Mouse (Mus musculus) adrenal gland, postnatal 36 days (tissue): ENCODE results near the gene Usp17le. TPM values are rescaled to one million over a fixed set of nuclear protein-coding genes. Genes with fewer than 3 reads are reported as not detected.
"Not testable (repeated sequence)": the region's sequence is repeated elsewhere in the genome, so short reads cannot be mapped to it uniquely, and the experiment has no call there.

Experiments
- DNase-seq, 2 experiments: peaks; one replicate each; pipeline ENCODE4 v3.0.0; 2021; ENCODE audit warnings: mixed read lengths in 1 of 2
- long read RNA-seq, 2 experiments: library from polyadenylated mRNA; stranded (forward); transcript quantifications; one replicate each; pipeline ENCODE4 v2.0.0; 2021; ENCODE audit warnings: borderline sequencing depth in 2 of 2
- total RNA-seq, 2 experiments: library from RNA; stranded (reverse); gene quantifications; 2 replicates each; pipeline ENCODE4 v1.2.3; 2021

The Usp17le gene
- total RNA-seq, result not detected
- long read RNA-seq, experiment 1, result 0 reads
- long read RNA-seq, experiment 2, result 0 reads

GRCm38 (mm10) chr7:104777370-104777769 is at the start of gene Usp17le:
Gene Usp17le, minus strand, starts transcription at chr7:104777470.
- DNase-seq, result not testable (repeated sequence)

- not testable (repeated sequence) for DNase-seq
These were observed 33.1 kb upstream of the Usp17le start for GRCm38 (mm10) chr7:104810335-104810734.

- no peak for DNase-seq
These were observed 13.5 kb upstream of the Usp17le start for GRCm38 (mm10) chr7:104790796-104791195.

Other genes with a start within 250 kb of the Usp17le start
- not detected for gene Olfr651, start 227.3 kb downstream of the Usp17le start, total RNA-seq
- gene Olfr652, start 216.6 kb downstream of the Usp17le start, total RNA-seq, result not detected
- gene Olfr653, start 200.2 kb downstream of the Usp17le start, total RNA-seq, result not detected
- gene Olfr654, start 190.4 kb downstream of the Usp17le start, total RNA-seq, result not detected
- gene Olfr655, start 175.7 kb downstream of the Usp17le start, total RNA-seq, result not detected
- gene Olfr656, start 163.5 kb downstream of the Usp17le start, total RNA-seq, result not detected
- gene Olfr657, start 152.7 kb downstream of the Usp17le start, total RNA-seq, result not detected
- gene Olfr658, start 130.2 kb downstream of the Usp17le start, total RNA-seq, result not detected
- gene Olfr659, start 110.7 kb downstream of the Usp17le start, total RNA-seq, result not detected
- not detected for gene Olfr661, start 91.0 kb downstream of the Usp17le start, total RNA-seq
- under 1 TPM in 1 of 2 experiments, not detected in 1; 0.20 TPM for gene Usp17lb, start 65.1 kb upstream of the Usp17le start, total RNA-seq
- gene Usp17la, start 79.5 kb upstream of the Usp17le start, total RNA-seq, result not detected
- not detected for gene Olfr665, start 100.6 kb upstream of the Usp17le start, total RNA-seq
- gene Olfr666, start 118.5 kb upstream of the Usp17le start, total RNA-seq, result not detected
- not detected for gene Olfr667, start 144.0 kb upstream of the Usp17le start, total RNA-seq
- gene Olfr668, start 150.6 kb upstream of the Usp17le start, total RNA-seq, result not detected
- gene Olfr669, start 156.8 kb upstream of the Usp17le start, total RNA-seq, result not detected
- gene Olfr670, start 185.2 kb upstream of the Usp17le start, total RNA-seq, result not detected
- gene Olfr671, start 201.7 kb upstream of the Usp17le start, total RNA-seq, result not detected
- not detected for gene Olfr672, start 224.6 kb upstream of the Usp17le start, total RNA-seq